Mouse (Mus musculus) liver, embryonic 13.5 days (tissue): ENCODE measurements around the gene Med13l. TPM values are rescaled to one million over a fixed set of nuclear protein-coding genes. Genes with fewer than 3 reads are reported as not detected.
A peak's percentile ranks its signal among the peaks of the same experiment; 100 is the strongest.

Source experiments
- ATAC-seq: fragments of 200-750 bp; cut with Nextera tagmentation; 2 replicates; pipeline ENCODE4 v1.8.0; 2017; ENCODE audit warnings: low read depth, mild to moderate bottlenecking, moderate number of reproducible peaks, moderate library complexity
- DNase-seq: peaks from one replicate; pipeline ENCODE4 v3.0.0; 2022
- H3K27ac ChIP-seq: fragments of 300-500 bp; sonication (generic); 2 replicates; pipeline ENCODE4 v1.5.1; 2015; ENCODE audit warnings: moderate library complexity, mild to moderate bottlenecking, inconsistent platforms
- H3K27me3 ChIP-seq: fragments of 300-500 bp; sonication (generic); 2 replicates; pipeline ENCODE4 v1.6.1; 2015; ENCODE audit warnings: mild to moderate bottlenecking, inconsistent platforms
- H3K36me3 ChIP-seq: fragments of 300-500 bp; sonication (generic); 2 replicates; pipeline ENCODE4 v1.6.1; 2015; ENCODE audit warnings: mild to moderate bottlenecking, inconsistent platforms
- H3K4me1 ChIP-seq: fragments of 300-500 bp; sonication (generic); replicated peaks from 2 replicates; pipeline ENCODE4 v1.6.1; 2015; ENCODE audit warnings: inconsistent platforms
- H3K4me2 ChIP-seq: fragments of 300-500 bp; sonication (generic); 2 replicates; pipeline ENCODE4 v1.6.1; 2015; ENCODE audit warnings: inconsistent platforms, mild to moderate bottlenecking, moderate library complexity
- H3K4me3 ChIP-seq: fragments of 300-500 bp; sonication (generic); replicated peaks from 2 replicates; pipeline ENCODE4 v1.5.1; 2015; ENCODE audit warnings: mild to moderate bottlenecking, inconsistent platforms
- H3K9ac ChIP-seq: fragments of 300-500 bp; sonication (generic); 2 replicates; pipeline ENCODE4 v1.6.1; 2015; ENCODE audit warnings: mild to moderate bottlenecking, inconsistent platforms
- H3K9me3 ChIP-seq: fragments of 300-500 bp; sonication (generic); replicated peaks from 2 replicates; pipeline ENCODE4 v1.6.1; 2016; ENCODE audit warnings: inconsistent platforms
- WGBS: fragments of 180-500 bp; shearing (Covaris S2); methylation state at CpG from one replicate; pipeline ENCODE4 v1.1.7; 2015; ENCODE audit not compliant: insufficient replicate concordance; 5-methylcytosine and 5-hydroxymethylcytosine counted together
- polyA plus RNA-seq: library from polyadenylated mRNA; unstranded; fragments of >200 nt; fragmentation: Nextera tagmentation; extraction: Ambion mirVana; gene quantifications from 2 replicates; pipeline ENCODE4 v1.2.1, GENCODE M21; 2015

Gene Med13l
- polyA plus RNA-seq, 1 experiment from 2014 or later: 10.1 TPM

DNA sequence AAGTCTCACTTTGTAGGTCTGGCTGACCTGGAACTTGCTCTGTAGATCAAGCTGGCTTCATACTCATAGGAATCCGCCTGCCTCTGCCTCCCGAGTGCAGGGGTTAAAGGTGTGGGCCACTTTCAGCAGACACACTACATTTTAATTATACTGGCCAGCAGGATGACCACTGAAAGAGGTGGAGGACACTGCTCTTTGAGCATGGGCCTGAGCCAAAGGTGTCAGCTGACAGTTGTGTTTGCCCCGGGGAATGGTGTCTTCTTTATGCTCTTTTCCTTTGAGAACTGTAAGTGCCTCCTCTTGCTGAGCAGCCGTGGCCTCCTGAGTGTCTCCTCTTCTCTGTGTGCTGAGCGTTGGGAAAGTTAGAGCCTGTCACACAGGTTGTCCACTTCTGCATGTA, 35.4 kb downstream of the Med13l start:
- WGBS: 88% methylated on average over 5 of the region's 5 CpGs

GRCm38 (mm10) chr5:118596452-118597092, 36.1 kb downstream of the Med13l start:
- ATAC-seq: no peak

More for the DNA sequence above, 35.4 kb downstream of the Med13l start:
- H3K36me3 ChIP-seq: peaks cover 20% of the 10 kb centered on the region
- ATAC-seq (no peak), DNase-seq (no peak)
- H3K4me3 ChIP-seq: no peak overlapping the region
- H3K4me2 ChIP-seq: no peak overlapping the region
- peaks cover 53% of the 10 kb centered on the region for H3K4me1 ChIP-seq
- H3K27ac ChIP-seq: no peak overlapping the region
- no peaks in the 10 kb centered on the region for H3K9me3 ChIP-seq
- no peak overlapping the region for H3K9ac ChIP-seq
- H3K27me3 ChIP-seq: no peaks in the 10 kb centered on the region

GRCm38 (mm10) chr5:118598601-118599000, 38.1 kb downstream of the Med13l start:
- H3K4me3 ChIP-seq: no peak overlapping the region
- H3K9ac ChIP-seq: no peak overlapping the region
- ATAC-seq (no peak), DNase-seq (no peak)
- WGBS: 63% methylated on average over 6 of the region's 6 CpGs
- H3K27me3 ChIP-seq: no peaks in the 10 kb centered on the region
- no peak overlapping the region for H3K4me2 ChIP-seq
- no peaks in the 10 kb centered on the region for H3K9me3 ChIP-seq
- H3K4me1 ChIP-seq: peaks cover 51% of the 10 kb centered on the region
- H3K27ac ChIP-seq: no peak overlapping the region
- H3K36me3 ChIP-seq: peaks cover 17% of the 10 kb centered on the region

More at GRCm38 (mm10) chr5:118596452-118597092, 36.1 kb downstream of the Med13l start:
- H3K4me3 ChIP-seq: no peak overlapping the region
- H3K4me1 ChIP-seq: peaks cover 49% of the 10 kb centered on the region
- no peaks in the 10 kb centered on the region for H3K27me3 ChIP-seq
- DNase-seq: no peak
- no peak overlapping the region for H3K9ac ChIP-seq
- WGBS: 92% methylated on average over 15 of the region's 15 CpGs
- no peak overlapping the region for H3K4me2 ChIP-seq
- H3K36me3 ChIP-seq: peaks cover 20% of the 10 kb centered on the region
- no peak overlapping the region for H3K27ac ChIP-seq
- no peaks in the 10 kb centered on the region for H3K9me3 ChIP-seq

DNA sequence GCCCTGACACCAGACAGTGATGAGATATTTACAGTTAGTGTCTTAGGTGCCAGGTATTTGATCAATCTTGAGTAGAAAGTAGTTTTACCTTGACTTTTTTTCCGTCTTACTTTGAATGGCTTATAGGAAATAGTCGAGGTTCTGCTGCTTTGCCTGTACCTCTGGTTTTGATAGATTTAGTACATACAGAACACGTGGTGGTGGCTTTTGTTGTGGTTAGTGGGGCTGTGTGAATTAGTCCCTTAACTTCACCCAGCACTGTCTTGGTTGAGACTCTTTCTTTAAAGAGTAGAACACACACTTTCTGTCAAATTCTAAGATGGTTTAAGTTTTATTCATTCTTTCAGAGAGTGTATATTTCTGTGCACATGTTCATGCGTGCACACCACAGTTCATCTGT, 41.0 kb downstream of the Med13l start:
- H3K4me1 ChIP-seq: peaks cover 61% of the 10 kb centered on the region
- 48% methylated on average over 4 of the region's 4 CpGs for WGBS
- H3K27me3 ChIP-seq: no peaks in the 10 kb centered on the region

DNA sequence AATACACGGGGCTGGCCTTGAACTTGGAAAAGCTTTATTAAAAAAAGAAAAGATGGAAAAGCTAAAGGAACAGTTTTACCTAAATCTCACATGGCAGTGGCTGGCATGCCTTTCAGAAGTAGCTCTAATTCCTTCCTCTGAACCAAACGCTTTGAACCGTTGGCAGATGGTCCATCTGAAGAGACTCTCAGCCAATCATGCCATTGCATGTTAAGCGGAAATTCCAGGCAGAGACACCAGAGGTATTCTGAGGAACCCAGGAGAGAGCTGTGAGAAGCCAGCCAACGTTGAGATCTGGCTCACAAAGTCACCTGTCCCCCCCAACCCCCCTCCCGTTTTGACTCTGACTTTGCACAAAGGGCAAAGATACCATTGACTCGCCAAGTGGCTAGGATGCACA, 42.2 kb downstream of the Med13l start:
- ATAC-seq (no peak), DNase-seq (no peak)
- Histone ChIP-seq H3K27me3 (no peaks in the 10 kb centered on the region), H3K27ac (no peak overlapping the region), H3K4me1 (peaks cover 64% of the 10 kb centered on the region), H3K9me3 (no peaks in the 10 kb centered on the region), H3K9ac (no peak overlapping the region), H3K4me2 (no peak overlapping the region), H3K4me3 (no peak overlapping the region), H3K36me3 (peaks cover under 1% of the 10 kb centered on the region; the same call in 1 of the 2 replicates)
- 75% methylated on average over 7 of the region's 7 CpGs for WGBS

More for the DNA sequence above, 41.0 kb downstream of the Med13l start:
- ATAC-seq (no peak), DNase-seq (no peak)
- H3K9ac ChIP-seq: no peak overlapping the region
- H3K4me2 ChIP-seq: no peak overlapping the region
- peaks cover 13% of the 10 kb centered on the region; the same call in 1 of the 2 replicates for H3K36me3 ChIP-seq
- H3K9me3 ChIP-seq: no peaks in the 10 kb centered on the region
- H3K4me3 ChIP-seq: no peak overlapping the region
- no peak overlapping the region for H3K27ac ChIP-seq

- Histone ChIP-seq H3K4me1 (peaks cover 46% of the 10 kb centered on the region), H3K4me2 (no peak overlapping the region), H3K36me3 (peaks cover 9% of the 10 kb centered on the region), H3K27ac (no peak overlapping the region), H3K4me3 (no peak overlapping the region), H3K9me3 (no peaks in the 10 kb centered on the region), H3K9ac (no peak overlapping the region), H3K27me3 (no peaks in the 10 kb centered on the region)
- ATAC-seq: no peak
- WGBS: 77% methylated on average over 11 of the region's 11 CpGs
- DNase-seq: no peak
Measured at GRCm38 (mm10) chr5:118605424-118606067, 45.1 kb downstream of the Med13l start.

DNA sequence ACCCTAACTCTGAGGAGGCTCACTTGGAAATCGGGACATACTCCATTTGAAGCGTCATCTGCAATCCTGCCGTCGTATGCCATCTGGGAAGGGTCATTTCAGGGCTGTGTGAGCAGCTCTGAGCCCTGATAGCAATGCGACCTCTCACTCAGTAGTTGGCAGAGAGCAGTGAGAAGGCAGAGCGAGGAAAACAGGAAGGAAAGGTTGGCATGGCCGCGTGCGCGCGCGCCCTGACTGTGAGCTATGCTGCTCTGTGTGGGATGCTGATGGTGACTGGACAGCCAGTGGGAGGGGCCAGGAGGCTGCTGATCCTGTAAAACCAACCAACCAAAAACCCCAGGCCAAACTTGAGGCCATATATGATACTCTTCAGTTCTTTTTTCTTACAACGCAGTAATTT, 46.2 kb downstream of the Med13l start:
- Histone ChIP-seq H3K36me3 (peaks cover 11% of the 10 kb centered on the region), H3K9ac (no peak overlapping the region), H3K27me3 (no peaks in the 10 kb centered on the region), H3K9me3 (no peaks in the 10 kb centered on the region), H3K4me3 (no peak overlapping the region), H3K4me1 (peaks cover 41% of the 10 kb centered on the region), H3K4me2 (no peak overlapping the region), H3K27ac (no peak overlapping the region)
- no peak for DNase-seq
- ATAC-seq: peak; percentile 52; the same call in 1 of the 2 replicates
- WGBS: 65% methylated on average over 13 of the region's 13 CpGs

DNA sequence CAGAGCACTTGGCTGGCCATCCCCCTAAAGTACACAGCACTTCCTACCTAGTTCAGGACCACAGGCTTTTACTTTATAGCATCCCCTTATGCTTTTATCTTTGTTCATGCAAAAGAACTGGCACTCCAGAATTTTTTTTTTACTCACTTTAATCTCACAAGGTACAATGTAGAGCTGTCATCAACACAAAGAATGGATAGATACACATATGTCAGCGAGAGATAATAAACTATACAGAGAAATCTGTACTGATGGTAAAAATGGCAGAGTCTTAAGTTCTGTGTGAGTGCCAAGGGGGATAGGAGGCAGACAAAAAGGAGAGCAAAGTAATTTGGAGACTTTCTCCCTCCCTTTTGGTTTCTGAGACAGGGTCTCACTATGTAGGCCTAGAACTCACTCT, 47.4 kb downstream of the Med13l start:
- Histone ChIP-seq H3K27ac (no peak overlapping the region), H3K9me3 (no peaks in the 10 kb centered on the region), H3K36me3 (peaks cover 11% of the 10 kb centered on the region), H3K4me2 (no peak overlapping the region), H3K9ac (no peak overlapping the region), H3K27me3 (no peaks in the 10 kb centered on the region), H3K4me3 (no peak overlapping the region), H3K4me1 (peaks cover 41% of the 10 kb centered on the region)
- DNase-seq (no peak), ATAC-seq (no peak)
- 63% methylated on average over 1 of the region's 1 CpGs for WGBS

GRCm38 (mm10) chr5:118610468-118610867, 50.0 kb downstream of the Med13l start:
- H3K27me3 ChIP-seq: no peaks in the 10 kb centered on the region
- H3K36me3 ChIP-seq: peaks cover 11% of the 10 kb centered on the region
- H3K27ac ChIP-seq: no peak overlapping the region
- WGBS: 85% methylated on average over 5 of the region's 5 CpGs
- H3K9ac ChIP-seq: no peak overlapping the region
- peaks cover 63% of the 10 kb centered on the region for H3K4me1 ChIP-seq
- H3K4me3 ChIP-seq: no peak overlapping the region
- ATAC-seq (no peak), DNase-seq (no peak)
- no peaks in the 10 kb centered on the region for H3K9me3 ChIP-seq
- no peak overlapping the region for H3K4me2 ChIP-seq

- H3K9me3 ChIP-seq: no peaks in the 10 kb centered on the region
- 39% methylated on average over 13 of the region's 13 CpGs for WGBS
- DNase-seq (no peak), ATAC-seq (peak; percentile 45)
- H3K4me3 ChIP-seq: no peak overlapping the region
- H3K4me2 ChIP-seq: no peak overlapping the region
- peaks cover 11% of the 10 kb centered on the region for H3K36me3 ChIP-seq
- no peaks in the 10 kb centered on the region for H3K27me3 ChIP-seq
- peaks cover 62% of the 10 kb centered on the region for H3K4me1 ChIP-seq
- no peak overlapping the region for H3K27ac ChIP-seq
- H3K9ac ChIP-seq: no peak overlapping the region; the same call in 1 of the 2 replicates
Measured at GRCm38 (mm10) chr5:118612956-118613631, 52.6 kb downstream of the Med13l start.

- DNase-seq: no peak
- Histone ChIP-seq H3K27me3 (no peaks in the 10 kb centered on the region), H3K4me2 (no peak overlapping the region), H3K36me3 (peaks cover 11% of the 10 kb centered on the region), H3K9ac (no peak overlapping the region; the same call in 1 of the 2 replicates), H3K27ac (peak overlapping the region; percentile 3), H3K4me1 (peaks cover 63% of the 10 kb centered on the region), H3K4me3 (no peak overlapping the region), H3K9me3 (no peaks in the 10 kb centered on the region)
- 0 out of 2 replicates have a peak, but pooled peaks have one; percentile 13 for ATAC-seq
- WGBS: 54% methylated on average over 2 of the region's 2 CpGs
Measured at GRCm38 (mm10) chr5:118613704-118614103, 53.2 kb downstream of the Med13l start.
